In genomic region chr5:124113030-124113429, GRCm38 (mm10) we compare ENCODE assay signal across 8 mouse cellular contexts. TPM values are rescaled to one million over a fixed set of nuclear protein-coding genes. Genes with fewer than 3 reads are reported as not detected.
DNase-seq lines count a peak whose midpoint lies in the region; ATAC-seq and TF ChIP-seq lines count a peak whose summit lies in the region.

No protein-coding gene starts in this region.

- peak; percentile 59 to 68 for DNase-seq in layer of hippocampus, adult 2 months (ENCODE audit: low spot score in 2 of 2)
- DNase-seq in layer of hippocampus, adult 9-10 months (ENCODE audit: low spot score) = no peak
- DNase-seq in adrenal gland, postnatal 14 days = peak; percentile 88
- DNase-seq in hindbrain, embryonic 11.5 days (ENCODE audit: low spot score) = peak; percentile 68
- peak; percentile 64 for DNase-seq in limb, embryonic 10.5 days (ENCODE audit: low spot score)
- no peak for DNase-seq in midbrain, embryonic 11.5 days (ENCODE audit: low spot score, missing footprints)

- peak overlapping the region; percentile 91 for H3K4me2 ChIP-seq in embryonic facial prominence, embryonic 15.5 days (replicated peaks)
- peak overlapping the region; percentile 85 for H3K4me2 ChIP-seq in hindbrain, embryonic 11.5 days (replicated peaks; ENCODE audit: low read depth, low read length)
- peak overlapping the region; percentile 73 for H3K4me2 ChIP-seq in midbrain, embryonic 11.5 days
- peak overlapping the region; percentile 89 for H3K4me2 ChIP-seq in stomach, embryonic 16.5 days (ENCODE audit: low read depth, low read length)

- H3K36me3 ChIP-seq in embryonic facial prominence, embryonic 15.5 days = peaks cover 19% of the 10 kb centered on the region
- 0 out of 2 replicates have a peak, but pooled peaks cover 3% of the 10 kb centered on the region for H3K36me3 ChIP-seq in hindbrain, embryonic 11.5 days (ENCODE audit: control insufficient read depth, insufficient read depth, low read length)
- H3K36me3 ChIP-seq in limb, embryonic 10.5 days = peaks cover 23% of the 10 kb centered on the region
- H3K36me3 ChIP-seq in midbrain, embryonic 11.5 days (ENCODE audit: control insufficient read depth, insufficient read depth, low read length) = peaks cover 5% of the 10 kb centered on the region; the same call in 1 of the 2 replicates
- H3K36me3 ChIP-seq in stomach, embryonic 16.5 days (ENCODE audit: control insufficient read depth, insufficient read depth, low read length) = peaks cover 3% of the 10 kb centered on the region; the same call in 1 of the 2 replicates

- 14% methylated on average over 14 of the region's 14 CpGs for WGBS in embryonic facial prominence, embryonic 15.5 days
- 23% methylated on average over 14 of the region's 14 CpGs for WGBS in hindbrain, embryonic 11.5 days
- WGBS in limb, embryonic 10.5 days = 24% methylated on average over 14 of the region's 14 CpGs
- WGBS in midbrain, embryonic 11.5 days = 22% methylated on average over 14 of the region's 14 CpGs
- 12% methylated on average over 14 of the region's 14 CpGs for WGBS in stomach, embryonic 16.5 days

- H3K4me3 ChIP-seq in layer of hippocampus, adult 2 months = peak overlapping the region; percentile 80
- peak overlapping the region; percentile 97 for H3K4me3 ChIP-seq in embryonic facial prominence, embryonic 15.5 days (replicated peaks)
- H3K4me3 ChIP-seq in hindbrain, embryonic 11.5 days (ENCODE audit: low read depth, low read length) = peak overlapping the region; percentile 72
- peak overlapping the region; percentile 87 for H3K4me3 ChIP-seq in limb, embryonic 10.5 days
- peak overlapping the region; percentile 94 for H3K4me3 ChIP-seq in midbrain, embryonic 11.5 days (ENCODE audit: low read depth, low read length)
- H3K4me3 ChIP-seq in stomach, embryonic 16.5 days (replicated peaks; ENCODE audit: low read length) = peak overlapping the region; percentile 79

- no peaks in the 10 kb centered on the region for H3K27me3 ChIP-seq in embryonic facial prominence, embryonic 15.5 days
- no peaks in the 10 kb centered on the region for H3K27me3 ChIP-seq in hindbrain, embryonic 11.5 days (ENCODE audit: control insufficient read depth, insufficient read depth, low read length)
- no peaks in the 10 kb centered on the region for H3K27me3 ChIP-seq in limb, embryonic 10.5 days (ENCODE audit: low read depth, poor library complexity, severe bottlenecking)
- H3K27me3 ChIP-seq in midbrain, embryonic 11.5 days (ENCODE audit: control insufficient read depth, insufficient read depth, low read length) = no peaks in the 10 kb centered on the region
- H3K27me3 ChIP-seq in stomach, embryonic 16.5 days (ENCODE audit: control insufficient read depth, insufficient read depth, low read length) = no peaks in the 10 kb centered on the region

- H3K4me1 ChIP-seq in embryonic facial prominence, embryonic 15.5 days = peaks cover 40% of the 10 kb centered on the region
- peaks cover 14% of the 10 kb centered on the region for H3K4me1 ChIP-seq in hindbrain, embryonic 11.5 days (replicated peaks; ENCODE audit: control insufficient read depth, insufficient read depth, low read length)
- peaks cover 46% of the 10 kb centered on the region for H3K4me1 ChIP-seq in limb, embryonic 10.5 days
- H3K4me1 ChIP-seq in midbrain, embryonic 11.5 days (ENCODE audit: control insufficient read depth, insufficient read depth, low read length) = peaks cover 19% of the 10 kb centered on the region
- peaks cover 25% of the 10 kb centered on the region for H3K4me1 ChIP-seq in stomach, embryonic 16.5 days (ENCODE audit: control insufficient read depth, insufficient read depth, low read length)

- peak overlapping the region; percentile 96 for H3K27ac ChIP-seq in layer of hippocampus, adult 2 months
- no peak overlapping the region for H3K27ac ChIP-seq in embryonic facial prominence, embryonic 15.5 days (replicated peaks)
- peak overlapping the region; percentile 47; the same call in 1 of the 2 replicates for H3K27ac ChIP-seq in hindbrain, embryonic 11.5 days (ENCODE audit: low read depth, low read length)
- H3K27ac ChIP-seq in limb, embryonic 10.5 days = peak overlapping the region; percentile 90
- H3K27ac ChIP-seq in midbrain, embryonic 11.5 days (ENCODE audit: low read depth, low read length) = no peak overlapping the region
- peak overlapping the region; percentile 82 for H3K27ac ChIP-seq in stomach, embryonic 16.5 days (ENCODE audit: low read length)

- TF ChIP-seq CTCF in layer of hippocampus, adult 2 months (conservative IDR thresholded peaks at IDR 0.05) = peak; percentile 73

- no peaks in the 10 kb centered on the region for H3K9me3 ChIP-seq in embryonic facial prominence, embryonic 15.5 days (replicated peaks)
- no peaks in the 10 kb centered on the region for H3K9me3 ChIP-seq in hindbrain, embryonic 11.5 days (ENCODE audit: control insufficient read depth, low read length)
- H3K9me3 ChIP-seq in limb, embryonic 10.5 days (replicated peaks) = no peaks in the 10 kb centered on the region
- no peaks in the 10 kb centered on the region for H3K9me3 ChIP-seq in midbrain, embryonic 11.5 days (ENCODE audit: control insufficient read depth, low read length)
- H3K9me3 ChIP-seq in stomach, embryonic 16.5 days (replicated peaks; ENCODE audit: control insufficient read depth, low read length) = no peaks in the 10 kb centered on the region

- peak overlapping the region; percentile 77 for H3K9ac ChIP-seq in embryonic facial prominence, embryonic 15.5 days
- peak overlapping the region; percentile 72 for H3K9ac ChIP-seq in hindbrain, embryonic 11.5 days (ENCODE audit: low read depth, low read length)
- H3K9ac ChIP-seq in midbrain, embryonic 11.5 days (ENCODE audit: low read length) = peak overlapping the region; percentile 77
- H3K9ac ChIP-seq in stomach, embryonic 16.5 days (ENCODE audit: low read length) = peak overlapping the region; percentile 79

- no peak for ATAC-seq in embryonic facial prominence, embryonic 15.5 days (ENCODE audit: insufficient number of reproducible peaks, low FRiP score, low TSS enrichment, low read depth)
- ATAC-seq in hindbrain, embryonic 11.5 days (ENCODE audit: low FRiP score) = no peak
- no peak for ATAC-seq in midbrain, embryonic 11.5 days (ENCODE audit: low FRiP score)
- ATAC-seq in stomach, embryonic 16.5 days (ENCODE audit: insufficient read depth, low FRiP score) = no peak

RNA-seq across cellular contexts. Expression of gene Ogfod2, which starts 0.9 kb away (rescaled TPM):
- total RNA-seq in layer of hippocampus, adult 2 months (2021) = 10 to 100 TPM; 32.7 to 38.7 TPM
- total RNA-seq in adrenal gland, postnatal 14 days (2021) = 35.8 and 37.1 TPM in 2 replicates
- polyA plus RNA-seq in embryonic facial prominence, embryonic 15.5 days (2015; fragmentation: Nextera tagmentation; extraction: Ambion mirVana) = 21.8 and 25.7 TPM in 2 replicates
- 13.1 and 13.3 TPM in 2 replicates for polyA plus RNA-seq in hindbrain, embryonic 11.5 days (2014; fragmentation: Nextera tagmentation; extraction: Ambion mirVana)
- 13.2 and 16.2 TPM in 2 replicates for polyA plus RNA-seq in limb, embryonic 10.5 days (2016; fragmentation: Nextera tagmentation; extraction: Ambion mirVana)
- 10.4 and 11.4 TPM in 2 replicates for polyA plus RNA-seq in midbrain, embryonic 11.5 days (2014; fragmentation: Nextera tagmentation; extraction: Ambion mirVana)
- polyA plus RNA-seq in stomach, embryonic 16.5 days (2015; fragmentation: Nextera tagmentation; extraction: Ambion mirVana) = 27.7 and 30.2 TPM in 2 replicates

RNA-seq across cellular contexts. Expression of gene Arl6ip4, which starts 2.9 kb away (rescaled TPM):
- 10 to 100 TPM; 49.8 to 52.2 TPM for total RNA-seq in layer of hippocampus, adult 2 months (2021)
- total RNA-seq in adrenal gland, postnatal 14 days (2021) = 48.5 and 64.0 TPM in 2 replicates
- 96.2 and 103 TPM in 2 replicates for polyA plus RNA-seq in embryonic facial prominence, embryonic 15.5 days (2015; fragmentation: Nextera tagmentation; extraction: Ambion mirVana)
- 80.8 and 91.5 TPM in 2 replicates for polyA plus RNA-seq in hindbrain, embryonic 11.5 days (2014; fragmentation: Nextera tagmentation; extraction: Ambion mirVana)
- polyA plus RNA-seq in limb, embryonic 10.5 days (2016; fragmentation: Nextera tagmentation; extraction: Ambion mirVana) = 139 and 150 TPM in 2 replicates
- 89.3 and 95.5 TPM in 2 replicates for polyA plus RNA-seq in midbrain, embryonic 11.5 days (2014; fragmentation: Nextera tagmentation; extraction: Ambion mirVana)
- 76.1 and 81.6 TPM in 2 replicates for polyA plus RNA-seq in stomach, embryonic 16.5 days (2015; fragmentation: Nextera tagmentation; extraction: Ambion mirVana)

RNA-seq across cellular contexts. Expression of gene Abcb9, which starts 17.4 kb away (rescaled TPM):
- 10 to 100 TPM; 27.0 to 31.7 TPM for total RNA-seq in layer of hippocampus, adult 2 months (2021)
- 10.5 and 10.6 TPM in 2 replicates for total RNA-seq in adrenal gland, postnatal 14 days (2021)
- 2.4 and 2.9 TPM in 2 replicates for polyA plus RNA-seq in embryonic facial prominence, embryonic 15.5 days (2015; fragmentation: Nextera tagmentation; extraction: Ambion mirVana)
- polyA plus RNA-seq in hindbrain, embryonic 11.5 days (2014; fragmentation: Nextera tagmentation; extraction: Ambion mirVana) = 0.71 and 0.76 TPM in 2 replicates
- 0.13 and 0.55 TPM in 2 replicates for polyA plus RNA-seq in limb, embryonic 10.5 days (2016; fragmentation: Nextera tagmentation; extraction: Ambion mirVana)
- 0.62 and 0.71 TPM in 2 replicates for polyA plus RNA-seq in midbrain, embryonic 11.5 days (2014; fragmentation: Nextera tagmentation; extraction: Ambion mirVana)
- polyA plus RNA-seq in stomach, embryonic 16.5 days (2015; fragmentation: Nextera tagmentation; extraction: Ambion mirVana) = 3.2 and 3.7 TPM in 2 replicates

Comparison
In these comparisons a context has a peak if more than half of its experiments do, and no peak if none do; other contexts are left out.
1. DNase-seq: peak in layer of hippocampus, adult 2 months (2 of 2), adrenal gland, postnatal 14 days (single experiment), hindbrain, embryonic 11.5 days (single experiment) and limb, embryonic 10.5 days (single experiment); none in layer of hippocampus, adult 9-10 months (single experiment) and midbrain, embryonic 11.5 days (single experiment).
2. H3K27ac ChIP-seq: peak in layer of hippocampus, adult 2 months (single experiment), hindbrain, embryonic 11.5 days (single experiment), limb, embryonic 10.5 days (single experiment) and stomach, embryonic 16.5 days (single experiment); none in embryonic facial prominence, embryonic 15.5 days (single experiment) and midbrain, embryonic 11.5 days (single experiment).
3. Peak in every context shown above with its lines, with median percentiles within 50 percentile points of each other: H3K4me3 ChIP-seq, H3K4me2 ChIP-seq and H3K9ac ChIP-seq.